Mouse (Mus musculus) CD4-positive, CD25-positive, alpha-beta regulatory T cell, adult 9 weeks (primary cell): ENCODE data around the gene Zfp383. TPM values are rescaled to one million over a fixed set of nuclear protein-coding genes. Genes with fewer than 3 reads are reported as not detected.

ENCODE experiments used
- polyA plus RNA-seq: library from polyadenylated mRNA; unstranded; fragments of 100-300 nt; shearing (Covaris generic); gene quantifications from one replicate; pipeline ENCODE4 v1.2.1, GENCODE M21; 2017

Zfp383 gene
- 0.99 TPM for polyA plus RNA-seq

DNA sequence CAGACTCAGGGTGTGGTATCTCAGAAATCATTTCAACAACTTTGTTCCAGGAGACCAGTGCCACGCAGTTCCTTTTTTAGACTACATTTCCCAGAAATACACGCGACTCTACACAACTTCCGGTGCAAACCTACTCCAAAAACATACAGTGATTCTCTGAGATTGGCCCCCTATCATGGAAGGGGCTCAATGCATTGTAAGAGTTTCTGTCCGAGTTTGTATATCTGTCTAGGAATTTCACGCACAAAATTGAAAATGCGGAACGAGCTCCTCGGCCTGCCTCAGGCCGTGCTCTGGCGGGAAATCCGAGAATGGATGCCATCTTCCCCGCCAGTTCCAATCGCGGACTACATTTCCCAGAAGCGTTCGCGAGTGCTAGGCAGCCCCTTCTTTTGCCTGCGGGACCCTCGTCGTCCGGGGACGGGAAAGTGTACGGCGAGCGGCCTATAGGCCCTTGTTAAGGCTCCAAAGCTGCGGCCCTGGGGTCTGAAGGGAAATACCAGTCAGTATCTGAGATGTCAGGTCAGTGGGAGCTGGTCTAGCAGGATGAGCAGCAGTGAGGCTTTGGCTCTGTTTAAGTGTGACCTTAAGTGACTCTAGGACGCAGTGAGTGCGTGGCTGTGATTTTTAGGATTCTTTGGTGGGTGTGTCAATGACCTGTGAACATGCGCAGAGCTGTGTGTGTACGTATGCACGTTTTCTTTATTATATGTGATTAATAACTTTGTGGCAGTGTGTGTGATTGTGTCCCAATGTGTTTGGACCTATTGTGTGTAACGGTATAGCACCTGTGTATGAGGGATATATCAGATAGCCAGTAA, at the start of gene Zfp383:
Zfp383 (plus strand) TSS at position 94 of the 821 bp plus-strand sequence.

DNA sequence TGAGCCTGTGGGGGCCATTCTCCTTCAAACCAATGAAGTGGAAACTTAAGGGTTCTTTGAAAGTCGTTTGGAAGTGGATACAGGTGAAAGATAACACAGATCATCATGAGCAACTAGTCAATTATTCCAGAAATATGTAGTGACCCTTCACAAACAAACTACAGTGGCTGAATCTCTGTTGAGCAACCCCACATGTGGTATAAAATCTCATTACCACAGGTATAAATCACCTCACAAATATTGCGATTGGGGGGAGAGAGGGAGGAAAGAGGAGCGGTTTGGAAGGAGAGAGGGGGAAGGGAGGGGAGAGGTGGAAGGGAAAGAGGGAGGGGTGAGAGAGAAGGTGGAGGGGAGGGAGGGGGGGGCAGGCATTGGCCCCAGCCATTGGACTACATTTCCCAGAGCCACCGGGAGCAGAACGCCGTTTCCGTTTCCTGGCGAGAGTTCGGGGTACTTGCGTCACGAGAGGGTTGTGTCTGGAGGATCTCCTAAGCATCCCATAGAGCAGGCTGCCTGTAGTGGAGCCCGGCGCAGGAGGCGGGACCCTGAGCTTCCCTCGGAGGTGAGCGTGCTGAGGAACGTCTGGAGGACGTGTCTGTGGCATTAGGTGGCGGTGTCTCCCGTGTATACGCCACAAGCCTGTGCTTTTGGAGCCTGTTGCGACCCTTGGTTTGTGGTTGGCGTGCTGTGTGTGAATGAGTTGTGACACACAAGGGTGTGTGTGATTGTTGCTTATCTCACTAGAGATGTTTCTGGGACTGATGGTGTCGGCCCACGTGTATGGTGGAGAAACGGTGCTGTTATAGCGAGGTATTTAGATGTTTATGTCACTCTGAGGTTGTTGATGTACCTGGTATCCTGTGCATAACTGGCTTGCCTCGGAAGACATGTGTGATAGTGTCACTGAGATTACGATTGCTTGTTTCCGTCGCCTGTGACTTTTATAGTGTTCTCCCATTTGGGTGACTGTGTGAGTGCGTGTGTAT, 48.2 kb upstream of the Zfp383 start, which contains the start of gene Zfp420:
Zfp420 (plus strand) TSS at position 448 of the 986 bp plus-strand sequence.

DNA sequence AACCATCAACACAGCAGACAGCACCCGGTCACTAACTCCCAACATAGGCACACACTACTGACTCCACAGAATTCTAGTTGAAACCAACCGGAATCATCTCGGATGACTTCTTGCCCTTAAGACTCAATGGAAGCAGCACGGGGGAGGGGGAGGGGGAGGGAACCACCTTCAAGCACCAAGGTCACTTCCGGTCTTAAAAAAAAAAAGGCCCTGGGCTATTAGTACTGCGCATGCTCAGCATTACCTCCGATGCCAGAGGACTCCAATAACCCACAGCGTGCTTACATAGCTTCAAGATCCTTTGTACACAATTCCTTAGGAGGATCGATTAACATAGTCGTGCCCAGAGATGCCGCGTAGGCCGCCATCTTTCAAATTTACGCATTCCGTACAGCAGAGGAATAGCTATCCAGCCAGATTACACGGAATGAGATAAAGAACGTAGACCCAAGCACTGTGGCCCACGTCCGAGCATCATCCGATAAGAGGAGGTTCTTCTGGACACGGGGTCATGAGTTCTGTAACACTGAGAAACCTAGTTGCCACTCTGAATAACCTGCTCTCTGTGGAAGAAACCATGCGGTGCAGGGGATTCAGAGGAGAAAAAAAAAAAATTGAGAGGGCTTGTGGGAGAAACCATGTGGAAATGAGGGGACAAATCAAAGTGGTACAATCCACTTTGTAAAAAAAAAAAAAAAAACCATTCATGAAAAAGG, 1.9 kb upstream of the Zfp383 start, which contains the start of gene Zfp27:
Zfp27 (minus strand) TSS at position 607 of the 716 bp plus-strand sequence.

DNA sequence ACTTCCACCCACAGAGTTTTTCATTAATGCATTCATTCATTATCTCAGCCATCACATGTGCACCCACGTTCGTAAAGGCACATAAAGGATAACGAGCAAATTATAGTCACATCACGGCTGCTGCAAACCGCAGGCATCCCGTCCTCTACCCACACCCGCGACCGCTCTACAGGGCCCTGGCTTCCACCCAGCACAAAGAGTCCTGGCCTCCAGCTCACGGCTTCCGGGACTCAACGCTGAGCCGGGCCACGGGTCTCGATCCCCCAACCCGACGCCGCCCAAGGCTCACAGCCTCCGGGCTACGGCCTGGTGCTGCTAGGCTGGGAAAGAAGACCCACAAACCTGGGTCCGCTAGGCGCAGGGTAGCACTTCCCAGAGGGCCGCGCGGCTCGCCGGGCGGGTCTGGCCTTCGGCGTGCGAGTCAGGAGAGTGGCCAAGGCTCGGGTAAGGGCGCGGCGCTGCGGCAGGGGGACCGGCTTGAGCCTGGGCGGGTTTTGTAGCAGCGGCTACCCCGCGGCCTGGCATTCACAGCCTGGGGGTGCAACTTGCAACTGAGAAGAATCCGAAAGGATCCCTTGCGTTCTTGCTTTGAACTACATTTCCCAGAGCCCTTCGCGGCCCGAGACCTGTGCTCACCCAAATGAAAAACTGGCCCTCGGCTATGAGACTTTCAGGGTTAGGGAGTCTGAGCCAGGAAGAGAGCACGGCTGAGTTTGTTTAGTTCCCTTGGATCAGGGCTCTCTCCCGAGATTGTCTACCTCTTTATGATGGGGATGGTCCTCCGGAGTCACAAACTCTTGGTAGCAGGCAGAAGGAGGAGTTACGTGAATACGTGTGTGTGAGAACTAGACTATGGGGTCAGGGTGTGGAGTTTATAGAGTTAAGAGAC, 45.7 kb downstream of the Zfp383 start, which contains the start of gene Zfp74:
Zfp74 (minus strand) TSS at position 577 of the 889 bp plus-strand sequence.

Other genes starting within 250 kb of the Zfp383 start
- gene Catsperg2, start 181.2 kb upstream of the Zfp383 start, polyA plus RNA-seq, result not detected
- gene Zfp84, start 139.7 kb upstream of the Zfp383 start, polyA plus RNA-seq, result 26.2 TPM
- 0.42 TPM for gene Zfp30, start 124.2 kb upstream of the Zfp383 start, polyA plus RNA-seq
- gene Zfp790, start 92.1 kb upstream of the Zfp383 start, polyA plus RNA-seq, result 31.1 TPM
- 7.1 TPM for gene Zfp940, start 54.6 kb upstream of the Zfp383 start, polyA plus RNA-seq
- 15.7 TPM for gene Zfp420, start 48.2 kb upstream of the Zfp383 start, polyA plus RNA-seq
- gene Zfp27, start 1.7 kb upstream of the Zfp383 start, polyA plus RNA-seq, result 5.9 TPM
- gene Zfp74, start 45.9 kb downstream of the Zfp383 start, polyA plus RNA-seq, result 7.3 TPM
- gene Zfp568, start 75.7 kb downstream of the Zfp383 start, polyA plus RNA-seq, result 6.3 TPM
- gene Zfp14, start 143.2 kb downstream of the Zfp383 start, polyA plus RNA-seq, result 7.1 TPM
- gene Zfp82, start 164.7 kb downstream of the Zfp383 start, polyA plus RNA-seq, result 13.1 TPM
- gene Gm26920, start 182.2 kb downstream of the Zfp383 start, polyA plus RNA-seq, result 2.0 TPM
- gene Zfp566, start 182.3 kb downstream of the Zfp383 start, polyA plus RNA-seq, result 14.8 TPM
- gene Zfp260, start 186.6 kb downstream of the Zfp383 start, polyA plus RNA-seq, result 95.2 TPM
- gene Zfp382, start 213.7 kb downstream of the Zfp383 start, polyA plus RNA-seq, result 15.8 TPM